Mouse (Mus musculus): Measurements from ENCODE around the gene Coq8b. TPM values are rescaled to one million over a fixed set of nuclear protein-coding genes. Genes with fewer than 3 reads are reported as not detected.
"Not testable (repeated sequence)": the region's sequence is repeated elsewhere in the genome, so short reads cannot be mapped to it uniquely, and the experiment has no call there.

The Coq8b gene
- total RNA-seq, 2 experiments from 2014 or later: 3.0 to 4.9 TPM

GRCm38 (mm10) chr7:27228865-27229264 is 4.0 kb upstream of the Coq8b start:
- no peak for DNase-seq

- DNase-seq: no peak
Observed at GRCm38 (mm10) chr7:27230781-27231180, 2.0 kb upstream of the Coq8b start.

- peak; percentile 56 for DNase-seq
Observed at GRCm38 (mm10) chr7:27231693-27232331, 1.0 kb upstream of the Coq8b start.

- no peak for DNase-seq
Observed at GRCm38 (mm10) chr7:27233300-27233699, 477 bp downstream of the Coq8b start.

GRCm38 (mm10) chr7:27235726-27236125 is 2.9 kb downstream of the Coq8b start:
- DNase-seq: no peak

- no peak for DNase-seq
Observed at GRCm38 (mm10) chr7:27237527-27237926, 4.7 kb downstream of the Coq8b start.

- no peak for DNase-seq
Observed at GRCm38 (mm10) chr7:27238568-27238967, 5.7 kb downstream of the Coq8b start.

GRCm38 (mm10) chr7:27243211-27243610 is 10.4 kb downstream of the Coq8b start:
- peak; percentile 72 for DNase-seq

- not testable (repeated sequence) for DNase-seq
Observed at GRCm38 (mm10) chr7:27244088-27244487, 11.3 kb downstream of the Coq8b start.

- DNase-seq: no peak
Observed at GRCm38 (mm10) chr7:27249146-27249545, 16.3 kb downstream of the Coq8b start.

GRCm38 (mm10) chr7:27249928-27250327 is 17.1 kb downstream of the Coq8b start:
- DNase-seq: no peak

GRCm38 (mm10) chr7:27251946-27252345 is 19.1 kb downstream of the Coq8b start:
- DNase-seq: no peak

- DNase-seq: no peak
Observed at GRCm38 (mm10) chr7:27255721-27256120, 22.9 kb downstream of the Coq8b start.

GRCm38 (mm10) chr7:27257046-27257851 is 24.4 kb downstream of the Coq8b start:
- DNase-seq: peak; percentile 51

GRCm38 (mm10) chr7:27257852-27258204 is 25.0 kb downstream of the Coq8b start:
- no peak for DNase-seq

- peak; percentile 92 for DNase-seq
Observed at GRCm38 (mm10) chr7:27258205-27258899, 25.5 kb downstream of the Coq8b start, which contains the start of gene Numbl. TSS of gene Numbl (plus strand) at chr7:27258433.

GRCm38 (mm10) chr7:27259271-27259721 is 26.5 kb downstream of the Coq8b start:
- DNase-seq: no peak

GRCm38 (mm10) chr7:27259771-27260170 is 26.9 kb downstream of the Coq8b start:
- no peak for DNase-seq

GRCm38 (mm10) chr7:27260856-27261255 is 28.0 kb downstream of the Coq8b start:
- DNase-seq: no peak

GRCm38 (mm10) chr7:27261888-27262287 is 29.1 kb downstream of the Coq8b start:
- no peak for DNase-seq

- no peak for DNase-seq
Observed at GRCm38 (mm10) chr7:27264761-27265160, 31.9 kb downstream of the Coq8b start.

- no peak for DNase-seq
Observed at GRCm38 (mm10) chr7:27266515-27267128, 33.8 kb downstream of the Coq8b start.
